Mouse (Mus musculus) T-helper 17 cell (primary cell): ENCODE data around the gene Krtap2-4.

Experiments
- in situ Hi-C, 2 experiments: fragments of 300-600 bp; cut with MboI, MseI; formaldehyde crosslinking; loops; 1 replicate in 1 of 2; 2 replicates in 1 of 2; pipeline ENCODE4 v1.15.1; 2025; ENCODE audit warnings: high pct_unique_total_duplicates in 2 of 2

Gene Krtap2-4

GRCm38 (mm10) chr11:99583245-99583704 is 31.4 kb downstream of the Krtap2-4 start, which contains the start of gene Krtap1-4:
Gene Krtap1-4 (minus strand): TSS chr11:99583654.
- in situ Hi-C loops: no loop called here

GRCm38 (mm10) chr11:99581564-99581963 is 33.1 kb downstream of the Krtap2-4 start:
- in situ Hi-C loops: no loop called here

- in situ Hi-C loops: no loop called here
Measured at GRCm38 (mm10) chr11:99581051-99581450, 33.6 kb downstream of the Krtap2-4 start.

- in situ Hi-C loops: no loop called here
Measured at GRCm38 (mm10) chr11:99580636-99581035, 34.0 kb downstream of the Krtap2-4 start, which contains the start of gene Krtap1-5. Gene Krtap1-5 (minus strand): TSS chr11:99581016.

- in situ Hi-C loops: no loop called here
Measured at GRCm38 (mm10) chr11:99574106-99574505, 40.5 kb downstream of the Krtap2-4 start.

- in situ Hi-C loops: no loop called here
Measured at GRCm38 (mm10) chr11:99573164-99573563, 41.5 kb downstream of the Krtap2-4 start.

- in situ Hi-C loops: no loop called here
Measured at GRCm38 (mm10) chr11:99566530-99566929, 48.1 kb downstream of the Krtap2-4 start, which contains the start of gene Krtap3-1. Gene Krtap3-1 (minus strand): TSS chr11:99566630.
